Mouse (Mus musculus) left cerebral cortex, postnatal 4 days (tissue): ENCODE results near the gene Rora. TPM values are rescaled to one million over a fixed set of nuclear protein-coding genes. Genes with fewer than 3 reads are reported as not detected.

ENCODE experiments used
- DNase-seq: peaks from one replicate; pipeline ENCODE4 v3.0.0-alpha.2; 2022
- intact Hi-C: fragments of 180-260 bp; cut with DNase I; formaldehyde crosslinking; loops from one replicate; pipeline ENCODE4 v1.15.1; 2025
- total RNA-seq, 2 experiments: library from RNA; stranded (reverse); gene quantifications; 2 replicates each; pipeline ENCODE4 v1.2.3; 2021

The Rora gene
- total RNA-seq = 10 to 100 TPM; 25.3 to 29.2 TPM

- DNase-seq = peak; percentile 85
- intact Hi-C loops = loop anchor here (5.0 kb wide), 1 partner anchor 636 kb away; no protein-coding TSS in a partner anchor
Measured at GRCm38 (mm10) chr9:68653211-68654038, at the start of gene Rora. TSS of gene Rora (plus strand) at chr9:68653786.

- intact Hi-C loops = no loop called here
- peak; percentile 18 for DNase-seq
Measured at GRCm38 (mm10) chr9:68614006-68614405, 39.6 kb upstream of the Rora start.

- no peak for DNase-seq
- intact Hi-C loops = no loop called here
Measured at GRCm38 (mm10) chr9:68617116-68617515, 36.5 kb upstream of the Rora start.

DNA sequence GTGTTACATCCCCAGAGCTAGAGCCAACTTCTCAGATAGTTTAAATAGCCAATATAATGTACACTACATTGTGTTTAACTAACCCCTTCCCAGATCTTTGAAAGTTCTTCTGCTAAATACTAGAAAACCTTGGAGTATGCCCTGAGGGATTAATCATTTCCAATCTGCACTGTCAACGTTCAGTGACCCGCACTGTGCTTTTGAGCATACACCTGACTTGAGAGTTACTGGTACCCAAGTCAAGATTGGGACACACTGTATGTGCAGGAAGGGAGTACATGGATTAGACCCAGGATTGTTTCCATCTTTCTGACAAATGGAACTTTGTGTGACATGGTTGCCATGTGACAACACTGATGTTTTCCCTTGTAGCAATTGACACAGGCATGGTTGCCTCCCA lies 33.5 kb upstream of the Rora start:
- intact Hi-C loops = no loop called here
- no peak for DNase-seq

DNA sequence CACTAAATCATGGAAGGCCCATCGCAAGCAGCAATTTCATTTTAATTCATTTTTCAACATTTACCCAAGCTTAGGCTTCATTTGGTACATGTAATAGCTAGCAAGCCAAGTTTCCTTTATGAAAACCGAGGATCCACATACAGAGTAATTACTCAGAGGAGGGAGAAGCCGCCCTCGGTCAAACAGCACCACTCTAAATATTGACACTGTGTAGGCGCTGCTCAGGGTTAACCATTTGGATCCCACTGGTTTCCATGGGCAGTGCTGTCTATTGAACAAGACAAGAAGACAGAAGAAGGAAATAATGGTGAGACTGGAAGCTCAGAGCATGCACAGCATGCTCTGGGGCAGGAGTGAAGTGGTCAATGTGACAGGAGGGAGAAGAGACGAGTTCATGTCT lies 33.1 kb upstream of the Rora start:
- no peak for DNase-seq
- intact Hi-C loops = no loop called here

DNA sequence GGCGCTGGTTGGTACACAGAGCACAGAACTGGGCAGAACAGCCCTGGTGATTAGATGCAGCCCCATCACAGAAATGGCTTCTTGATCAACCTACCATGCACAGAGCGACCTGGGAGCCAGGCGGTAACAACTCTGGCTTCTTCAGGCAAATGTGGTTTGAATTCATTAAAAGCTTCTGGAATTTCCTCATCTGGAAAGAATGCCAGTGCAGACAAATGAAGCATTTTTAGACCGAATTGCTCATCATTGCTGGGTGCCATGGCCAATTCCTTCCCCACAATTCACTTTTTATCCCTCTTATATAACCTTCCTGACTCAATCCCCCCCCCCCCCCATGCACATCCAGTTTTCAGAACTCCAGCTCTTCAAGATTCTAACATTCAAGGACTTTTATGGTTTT lies 28.6 kb upstream of the Rora start:
- intact Hi-C loops = no loop called here
- DNase-seq = no peak

DNA sequence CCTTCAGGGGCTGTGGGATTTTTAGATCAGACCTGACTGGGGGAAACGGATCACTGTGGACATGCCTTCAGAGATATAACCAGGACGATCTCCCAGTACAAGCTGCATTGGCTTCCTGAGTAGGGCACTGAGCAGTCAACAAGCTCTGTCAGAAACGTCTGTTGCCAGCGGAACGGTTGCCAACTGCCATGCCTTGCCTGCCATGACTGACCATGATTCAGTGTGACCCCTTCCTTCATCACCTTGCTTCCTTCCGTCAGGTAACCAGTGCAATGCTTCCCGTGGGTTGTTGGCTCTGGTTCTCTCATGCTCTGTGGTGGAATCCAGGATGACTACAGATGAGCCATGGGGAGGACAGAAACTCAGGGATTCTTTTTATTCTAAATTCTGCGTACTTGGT lies 16.3 kb upstream of the Rora start:
- intact Hi-C loops = no loop called here

GRCm38 (mm10) chr9:68641123-68641522 lies 12.5 kb upstream of the Rora start:
- DNase-seq = no peak
- intact Hi-C loops = no loop called here

More for the DNA sequence above, 16.3 kb upstream of the Rora start:
- DNase-seq = no peak

- intact Hi-C loops = no loop called here
- no peak for DNase-seq
Measured at GRCm38 (mm10) chr9:68648061-68648460, 5.5 kb upstream of the Rora start.

- peak; percentile 54 for DNase-seq
- intact Hi-C loops = loop anchor here (5.0 kb wide), 1 partner anchor 637 kb away; no protein-coding TSS in a partner anchor
Measured at GRCm38 (mm10) chr9:68654039-68654332, 400 bp downstream of the Rora start.

DNA sequence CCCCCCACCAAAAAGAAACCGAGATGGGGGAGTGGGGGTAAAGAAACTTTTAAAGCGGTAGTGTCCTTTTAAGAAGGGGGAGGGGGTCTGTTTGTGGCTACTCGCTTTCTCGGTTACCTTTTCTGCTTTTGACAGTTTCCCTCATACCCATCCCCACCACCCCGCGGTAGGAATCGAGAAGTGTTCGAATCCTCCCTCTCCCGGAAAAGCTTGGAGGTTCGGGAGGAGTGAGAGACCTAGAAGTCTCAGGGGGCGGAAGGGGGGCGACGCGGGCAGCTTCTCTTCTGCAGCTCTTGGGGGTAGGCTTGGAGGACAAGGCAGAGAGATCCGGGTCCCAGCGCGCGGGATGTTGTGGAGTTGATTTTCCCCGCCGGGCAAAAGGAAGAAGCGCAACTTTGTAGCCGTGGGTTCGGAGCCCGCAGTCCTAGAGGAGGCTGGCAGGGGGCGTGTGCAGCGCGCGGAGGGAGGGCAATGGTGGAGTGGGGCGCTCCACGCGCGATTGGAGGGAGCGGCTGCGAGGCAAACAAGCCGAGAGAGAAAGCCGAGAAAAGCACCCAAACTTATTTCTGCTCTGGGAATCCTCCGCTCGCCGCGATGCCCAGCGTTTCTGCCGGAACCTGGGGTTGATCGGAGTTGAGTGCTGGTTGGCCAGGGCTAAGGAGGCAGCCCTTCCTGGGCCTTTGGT lies 889 bp downstream of the Rora start:
- DNase-seq = peak; percentile 42
- intact Hi-C loops = loop anchor here (5.0 kb wide), 1 partner anchor 637 kb away; no protein-coding TSS in a partner anchor

- DNase-seq = peak; percentile 43
- intact Hi-C loops = no loop called here
Measured at GRCm38 (mm10) chr9:68655018-68656005, 1.7 kb downstream of the Rora start.

GRCm38 (mm10) chr9:68656076-68656795 lies 2.6 kb downstream of the Rora start:
- intact Hi-C loops = no loop called here

DNA sequence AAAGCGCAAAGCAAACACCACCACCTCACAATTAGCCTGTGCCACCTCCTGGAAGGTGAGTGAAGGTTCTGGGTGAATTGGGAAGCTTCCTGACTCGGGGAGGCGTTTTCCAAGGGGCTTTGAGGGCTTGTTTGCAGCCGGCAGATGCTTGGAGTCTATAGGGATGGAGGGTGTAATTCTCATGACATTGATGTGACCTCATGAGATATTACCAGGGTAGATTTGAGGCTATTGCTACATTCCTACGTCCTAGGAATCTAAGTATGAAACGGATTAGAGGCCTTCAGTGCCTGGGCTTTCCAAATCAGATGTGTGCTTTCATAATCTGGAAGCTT lies 3.2 kb downstream of the Rora start:
- DNase-seq = no peak
- intact Hi-C loops = no loop called here

More at GRCm38 (mm10) chr9:68656076-68656795, 2.6 kb downstream of the Rora start:
- no peak for DNase-seq

DNA sequence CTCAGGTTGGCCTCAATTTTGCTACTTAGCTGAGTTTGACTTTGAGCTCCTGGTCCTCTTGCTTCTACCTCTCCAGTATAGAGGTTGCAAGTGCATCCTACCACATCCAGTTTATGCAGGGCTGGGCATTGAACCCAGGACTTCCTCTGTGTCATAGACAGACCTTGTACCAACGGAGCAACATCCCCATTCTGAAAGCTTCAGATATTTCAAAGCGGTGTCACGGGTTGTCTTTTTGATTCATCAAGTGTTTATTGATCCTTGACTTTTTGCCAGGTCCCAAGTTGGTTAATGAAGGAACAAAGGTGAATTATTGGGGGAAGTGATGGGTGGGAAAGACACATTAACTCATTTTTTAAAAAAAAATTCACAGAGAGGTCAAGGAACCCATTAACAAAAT lies 17.1 kb downstream of the Rora start:
- intact Hi-C loops = no loop called here
- no peak for DNase-seq

DNA sequence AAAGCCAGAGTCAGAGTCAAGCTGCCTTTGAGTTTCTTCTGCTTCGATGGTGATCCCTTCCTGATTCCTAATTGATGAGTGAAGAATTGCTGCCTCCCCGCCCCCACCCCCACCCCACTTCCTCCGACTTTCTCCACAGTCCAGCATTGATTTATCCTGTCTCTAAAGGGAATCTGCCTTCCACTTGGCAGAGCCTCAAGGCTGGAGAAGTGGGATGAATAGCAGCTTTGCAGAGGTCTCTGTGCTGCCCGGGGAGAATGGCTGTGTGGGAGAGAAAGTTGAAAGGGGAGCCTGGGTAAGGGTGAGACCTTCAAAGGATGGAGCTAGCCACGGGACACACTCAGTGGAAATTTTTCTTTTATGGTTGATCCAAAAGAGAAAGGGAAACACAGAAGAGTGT lies 18.9 kb downstream of the Rora start:
- intact Hi-C loops = no loop called here
- no peak for DNase-seq

DNA sequence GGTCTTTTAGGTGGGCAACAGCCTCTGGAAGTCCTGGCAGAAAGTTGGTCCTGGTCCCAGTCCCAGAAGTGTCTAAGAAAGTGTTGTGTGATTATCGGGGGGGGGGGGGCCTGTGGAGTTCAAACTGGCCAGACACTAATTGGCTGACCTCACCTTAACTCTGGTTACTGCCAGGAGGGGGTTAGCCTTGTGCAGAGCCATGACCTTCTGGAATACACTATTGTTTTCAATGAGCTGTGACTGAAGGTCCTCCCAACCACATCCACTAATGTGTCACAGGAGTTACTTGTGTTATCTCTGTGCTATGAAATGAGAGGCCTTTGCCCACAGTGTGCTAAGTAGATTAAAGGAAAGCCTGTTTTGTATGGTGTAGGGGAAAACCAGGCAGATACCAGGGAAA lies 19.6 kb downstream of the Rora start:
- DNase-seq = no peak
- intact Hi-C loops = no loop called here

- no peak for DNase-seq
- intact Hi-C loops = no loop called here
Measured at GRCm38 (mm10) chr9:68679871-68680374, 26.3 kb downstream of the Rora start.

- intact Hi-C loops = no loop called here
- no peak for DNase-seq
Measured at GRCm38 (mm10) chr9:68683938-68684337, 30.4 kb downstream of the Rora start.

- intact Hi-C loops = no loop called here
- DNase-seq = no peak
Measured at GRCm38 (mm10) chr9:68685562-68685961, 32.0 kb downstream of the Rora start.
